Mouse (Mus musculus) right cerebral cortex, adult 18-20 months (tissue): ENCODE measurements around the gene Naaladl2.

ENCODE experiments used
- DNase-seq: peaks from one replicate; pipeline ENCODE4 v3.0.0; 2022; ENCODE audit warnings: mixed read lengths

Gene Naaladl2

GRCm38 (mm10) chr3:24670500-24670899 lies 473.6 kb downstream of the Naaladl2 start:
- no peak for DNase-seq

GRCm38 (mm10) chr3:24668052-24668916 lies 475.8 kb downstream of the Naaladl2 start:
- DNase-seq: no peak

GRCm38 (mm10) chr3:24665408-24665807 lies 478.7 kb downstream of the Naaladl2 start:
- DNase-seq: no peak

- DNase-seq: no peak
These were observed 480.3 kb downstream of the Naaladl2 start for GRCm38 (mm10) chr3:24663749-24664148.

- DNase-seq: no peak
These were observed 514.0 kb downstream of the Naaladl2 start for GRCm38 (mm10) chr3:24630032-24630431.

- no peak for DNase-seq
These were observed 538.6 kb downstream of the Naaladl2 start for GRCm38 (mm10) chr3:24605485-24605884.

- no peak for DNase-seq
These were observed 539.2 kb downstream of the Naaladl2 start for GRCm38 (mm10) chr3:24604791-24605320.

GRCm38 (mm10) chr3:24595447-24595846 lies 548.6 kb downstream of the Naaladl2 start:
- peak; percentile 10 for DNase-seq

- no peak for DNase-seq
These were observed 587.4 kb downstream of the Naaladl2 start for GRCm38 (mm10) chr3:24556617-24557016.

- DNase-seq: no peak
These were observed 590.4 kb downstream of the Naaladl2 start for GRCm38 (mm10) chr3:24553701-24554100.

- peak; percentile 6 for DNase-seq
These were observed 591.4 kb downstream of the Naaladl2 start for GRCm38 (mm10) chr3:24552631-24553030.

- no peak for DNase-seq
These were observed 610.1 kb downstream of the Naaladl2 start for GRCm38 (mm10) chr3:24533775-24534458.

GRCm38 (mm10) chr3:24514918-24515317 lies 629.1 kb downstream of the Naaladl2 start:
- DNase-seq: no peak

- DNase-seq: peak; percentile 12
These were observed 657.5 kb downstream of the Naaladl2 start for GRCm38 (mm10) chr3:24486456-24487112.

GRCm38 (mm10) chr3:24463941-24464340 lies 680.1 kb downstream of the Naaladl2 start:
- DNase-seq: peak; percentile 8

- DNase-seq: peak; percentile 41
These were observed 703.4 kb downstream of the Naaladl2 start for GRCm38 (mm10) chr3:24440621-24441020.

- DNase-seq: no peak
These were observed 711.3 kb downstream of the Naaladl2 start for GRCm38 (mm10) chr3:24432761-24433160.

- no peak for DNase-seq
These were observed 752.3 kb downstream of the Naaladl2 start for GRCm38 (mm10) chr3:24391737-24392136.

GRCm38 (mm10) chr3:24391311-24391710 lies 752.8 kb downstream of the Naaladl2 start:
- DNase-seq: no peak

GRCm38 (mm10) chr3:24355010-24355409 lies 789.1 kb downstream of the Naaladl2 start:
- DNase-seq: no peak

GRCm38 (mm10) chr3:24321489-24322405 lies 822.3 kb downstream of the Naaladl2 start:
- no peak for DNase-seq
